Mouse (Mus musculus) embryonic fibroblast, embryonic 13.5 days (primary cell): ENCODE measurements around the gene Elk4.

Experiments used
- CTCF ChIP-seq: IDR thresholded peaks from 2 replicates; pipeline ENCODE4 v1.5.1; 2011; ENCODE audit warnings: mild to moderate bottlenecking, control low read depth, low read length, moderate library complexity, borderline replicate concordance; ENCODE audit not compliant: insufficient read depth
- POLR2A ChIP-seq: IDR thresholded peaks from 2 replicates; pipeline ENCODE4 v1.6.1; 2011; ENCODE audit warnings: low read depth, mild to moderate bottlenecking, control low read depth, low read length, moderate library complexity

- TF ChIP-seq POLR2A = no peak
- TF ChIP-seq CTCF = no peak
Measured at GRCm38 (mm10) chr1:131961004-131961403, 46.4 kb upstream of the Elk4 start.
